Mouse (Mus musculus) liver, embryonic 15.5 days (tissue): ENCODE results near the gene Itga3. TPM values are rescaled to one million over a fixed set of nuclear protein-coding genes. Genes with fewer than 3 reads are reported as not detected.

Experiments used
- ATAC-seq: fragments of 200-750 bp; cut with Nextera tagmentation; 2 replicates; pipeline ENCODE4 v1.8.0; 2017; ENCODE audit warnings: moderate number of reproducible peaks, mild to moderate bottlenecking, moderate library complexity; ENCODE audit not compliant: insufficient read depth
- H3K27ac ChIP-seq: fragments of 300-500 bp; sonication (generic); replicated peaks from 2 replicates; pipeline ENCODE4 v1.5.1; 2015; ENCODE audit warnings: mild to moderate bottlenecking, inconsistent platforms
- H3K27me3 ChIP-seq: fragments of 300-500 bp; sonication (generic); 2 replicates; pipeline ENCODE4 v1.6.1; 2015; ENCODE audit warnings: mild to moderate bottlenecking, inconsistent platforms
- H3K36me3 ChIP-seq: fragments of 300-500 bp; sonication (generic); replicated peaks from 2 replicates; pipeline ENCODE4 v1.6.1; 2015; ENCODE audit warnings: moderate library complexity, mild to moderate bottlenecking, inconsistent platforms
- H3K4me1 ChIP-seq: fragments of 300-500 bp; sonication (generic); replicated peaks from 2 replicates; pipeline ENCODE4 v1.6.1; 2015; ENCODE audit warnings: inconsistent platforms
- H3K4me2 ChIP-seq: fragments of 300-500 bp; sonication (generic); 2 replicates; pipeline ENCODE4 v1.6.1; 2015; ENCODE audit warnings: moderate library complexity, mild to moderate bottlenecking, inconsistent platforms
- H3K4me3 ChIP-seq: fragments of 300-500 bp; sonication (generic); replicated peaks from 2 replicates; pipeline ENCODE4 v1.5.1; 2015; ENCODE audit warnings: mild to moderate bottlenecking, inconsistent platforms
- H3K9ac ChIP-seq: fragments of 300-500 bp; sonication (generic); 2 replicates; pipeline ENCODE4 v1.6.1; 2015; ENCODE audit warnings: moderate library complexity, mild to moderate bottlenecking, inconsistent platforms
- H3K9me3 ChIP-seq: fragments of 300-500 bp; sonication (generic); replicated peaks from 2 replicates; pipeline ENCODE4 v1.6.1; 2016; ENCODE audit warnings: inconsistent platforms
- WGBS: fragments of 180-500 bp; shearing (Covaris S2); methylation state at CpG from one replicate; pipeline ENCODE4 v1.1.7; 2015; ENCODE audit warnings: mixed read lengths; ENCODE audit not compliant: insufficient replicate concordance; 5-methylcytosine and 5-hydroxymethylcytosine counted together
- polyA plus RNA-seq: library from polyadenylated mRNA; unstranded; fragments of >200 nt; fragmentation: Nextera tagmentation; extraction: Ambion mirVana; gene quantifications from 2 replicates; pipeline ENCODE4 v1.2.1, GENCODE M21; 2015

Gene Itga3
- polyA plus RNA-seq, 1 experiment from 2014 or later, result 2.0 TPM

- Histone ChIP-seq H3K36me3 (no peaks in the 10 kb centered on the region), H3K4me2 (no peak overlapping the region)
- WGBS, result 71% methylated on average over 10 of the region's 10 CpGs
Measured at GRCm38 (mm10) chr11:95095596-95095995, 19.0 kb upstream of the Itga3 start.

GRCm38 (mm10) chr11:95093077-95093476 is 16.5 kb upstream of the Itga3 start:
- ATAC-seq, result no peak
- H3K9ac ChIP-seq, result no peak overlapping the region
- no peaks in the 10 kb centered on the region for H3K9me3 ChIP-seq
- H3K4me2 ChIP-seq, result no peak overlapping the region
- peaks cover 6% of the 10 kb centered on the region; the same call in 1 of the 2 replicates for H3K4me1 ChIP-seq
- H3K36me3 ChIP-seq, result no peaks in the 10 kb centered on the region
- H3K27me3 ChIP-seq, result no peaks in the 10 kb centered on the region
- no peak overlapping the region for H3K27ac ChIP-seq
- 34% methylated on average over 5 of the region's 5 CpGs for whole genome bisulfite sequencing
- no peak overlapping the region for H3K4me3 ChIP-seq

More at GRCm38 (mm10) chr11:95095596-95095995, 19.0 kb upstream of the Itga3 start:
- no peak overlapping the region for H3K27ac ChIP-seq
- H3K4me3 ChIP-seq, result no peak overlapping the region
- no peaks in the 10 kb centered on the region for H3K9me3 ChIP-seq
- peaks cover 6% of the 10 kb centered on the region; the same call in 1 of the 2 replicates for H3K4me1 ChIP-seq
- H3K9ac ChIP-seq, result no peak overlapping the region
- H3K27me3 ChIP-seq, result peaks cover 9% of the 10 kb centered on the region; the same call in 1 of the 2 replicates
- ATAC-seq, result no peak

GRCm38 (mm10) chr11:95088857-95089779 is 12.5 kb upstream of the Itga3 start:
- WGBS, result 33% methylated on average over 16 of the region's 16 CpGs
- Histone ChIP-seq H3K36me3 (no peaks in the 10 kb centered on the region), H3K27ac (no peak overlapping the region), H3K4me2 (no peak overlapping the region), H3K4me3 (no peak overlapping the region), H3K9ac (no peak overlapping the region), H3K9me3 (no peaks in the 10 kb centered on the region), H3K4me1 (peaks cover 8% of the 10 kb centered on the region), H3K27me3 (no peaks in the 10 kb centered on the region)
- no peak for ATAC-seq

- Histone ChIP-seq H3K4me3 (no peak overlapping the region), H3K27me3 (no peaks in the 10 kb centered on the region), H3K4me2 (no peak overlapping the region), H3K36me3 (no peaks in the 10 kb centered on the region), H3K4me1 (peaks cover 9% of the 10 kb centered on the region), H3K9me3 (no peaks in the 10 kb centered on the region), H3K27ac (no peak overlapping the region), H3K9ac (no peak overlapping the region)
- WGBS, result 39% methylated on average over 7 of the region's 7 CpGs
- no peak for ATAC-seq
Measured at GRCm38 (mm10) chr11:95088286-95088685, 11.7 kb upstream of the Itga3 start.

GRCm38 (mm10) chr11:95087301-95088228 is 11.0 kb upstream of the Itga3 start:
- Histone ChIP-seq H3K9ac (no peak overlapping the region), H3K4me1 (peaks cover 9% of the 10 kb centered on the region), H3K4me3 (no peak overlapping the region), H3K36me3 (no peaks in the 10 kb centered on the region), H3K4me2 (no peak overlapping the region), H3K27ac (no peak overlapping the region), H3K9me3 (no peaks in the 10 kb centered on the region), H3K27me3 (peaks cover under 1% of the 10 kb centered on the region; the same call in 1 of the 2 replicates)
- ATAC-seq, result no peak
- WGBS, result 56% methylated on average over 17 of the region's 17 CpGs

- ATAC-seq, result no peak
- no peak overlapping the region for H3K4me2 ChIP-seq
- 27% methylated on average over 5 of the region's 5 CpGs for WGBS
Measured at GRCm38 (mm10) chr11:95086229-95086628, 9.6 kb upstream of the Itga3 start.

GRCm38 (mm10) chr11:95085710-95086109 is 9.1 kb upstream of the Itga3 start:
- Histone ChIP-seq H3K27ac (no peak overlapping the region), H3K27me3 (peaks cover 13% of the 10 kb centered on the region), H3K9ac (no peak overlapping the region), H3K36me3 (no peaks in the 10 kb centered on the region), H3K4me2 (no peak overlapping the region), H3K4me3 (no peak overlapping the region), H3K4me1 (peaks cover 9% of the 10 kb centered on the region), H3K9me3 (no peaks in the 10 kb centered on the region)
- 19% methylated on average over 5 of the region's 5 CpGs for WGBS
- no peak for ATAC-seq

More at GRCm38 (mm10) chr11:95086229-95086628, 9.6 kb upstream of the Itga3 start:
- H3K4me1 ChIP-seq, result peaks cover 9% of the 10 kb centered on the region
- no peak overlapping the region for H3K9ac ChIP-seq
- no peaks in the 10 kb centered on the region for H3K9me3 ChIP-seq
- no peaks in the 10 kb centered on the region for H3K36me3 ChIP-seq
- H3K4me3 ChIP-seq, result no peak overlapping the region
- H3K27ac ChIP-seq, result no peak overlapping the region
- H3K27me3 ChIP-seq, result peaks cover 9% of the 10 kb centered on the region

- Histone ChIP-seq H3K9ac (no peak overlapping the region), H3K4me2 (no peak overlapping the region), H3K27ac (no peak overlapping the region), H3K27me3 (peaks cover 21% of the 10 kb centered on the region), H3K4me1 (peaks cover 9% of the 10 kb centered on the region), H3K9me3 (no peaks in the 10 kb centered on the region), H3K36me3 (no peaks in the 10 kb centered on the region), H3K4me3 (no peak overlapping the region)
- WGBS, result 38% methylated on average over 5 of the region's 5 CpGs
- no peak for ATAC-seq
Measured at GRCm38 (mm10) chr11:95084811-95085382, 8.3 kb upstream of the Itga3 start.

GRCm38 (mm10) chr11:95084175-95084574 is 7.6 kb upstream of the Itga3 start:
- Histone ChIP-seq H3K4me3 (no peak overlapping the region), H3K4me2 (no peak overlapping the region), H3K9me3 (no peaks in the 10 kb centered on the region), H3K27ac (no peak overlapping the region), H3K36me3 (no peaks in the 10 kb centered on the region), H3K27me3 (peaks cover 28% of the 10 kb centered on the region), H3K9ac (no peak overlapping the region), H3K4me1 (peaks cover 9% of the 10 kb centered on the region)
- WGBS, result 39% methylated on average over 4 of the region's 4 CpGs
- ATAC-seq, result no peak

- no peak for ATAC-seq
- Histone ChIP-seq H3K9me3 (no peaks in the 10 kb centered on the region), H3K4me2 (no peak overlapping the region), H3K4me3 (no peak overlapping the region), H3K4me1 (peaks cover 20% of the 10 kb centered on the region), H3K27ac (no peak overlapping the region), H3K27me3 (peaks cover 41% of the 10 kb centered on the region), H3K36me3 (no peaks in the 10 kb centered on the region), H3K9ac (no peak overlapping the region)
- 50% methylated on average over 7 of the region's 7 CpGs for WGBS
Measured at GRCm38 (mm10) chr11:95082896-95083295, 6.3 kb upstream of the Itga3 start.
